Mouse (Mus musculus): Measurements from ENCODE around the gene Shoc2. TPM values are rescaled to one million over a fixed set of nuclear protein-coding genes. Genes with fewer than 3 reads are reported as not detected.

Shoc2 gene
- polyA plus RNA-seq, 1 experiment from 2014 or later, result 54.8 TPM

DNA sequence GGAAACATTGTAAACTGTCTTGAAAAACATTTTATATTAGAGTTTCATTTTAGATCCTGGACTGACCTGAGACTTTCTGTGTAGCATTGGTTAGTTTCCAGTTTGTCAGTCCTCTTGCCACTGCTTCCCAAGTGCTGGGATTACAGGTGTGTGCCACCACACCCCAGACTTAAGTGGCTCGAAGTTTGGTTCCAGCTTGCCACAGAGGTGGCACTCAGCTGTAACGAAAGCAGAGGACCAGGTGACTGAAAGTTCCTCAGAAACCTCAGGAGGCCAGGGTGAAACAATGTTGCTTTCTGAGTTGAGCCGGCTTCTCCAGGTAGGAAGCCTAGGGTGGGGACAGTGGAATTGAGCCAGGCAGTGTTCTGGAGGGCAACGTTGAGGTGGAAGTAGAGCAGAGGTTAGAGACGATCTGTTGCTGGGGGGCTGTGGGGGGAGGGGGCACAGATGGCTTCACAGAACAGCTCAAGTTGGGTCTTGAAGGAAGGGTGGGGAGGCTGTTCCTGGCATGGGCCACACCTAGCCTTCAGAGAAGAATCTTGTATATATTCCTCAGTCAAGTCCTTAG, 128.2 kb downstream of the Shoc2 start:
- Histone ChIP-seq H3K9ac (no peak overlapping the region), H3K9me3 (ENCODE audit: low read depth, low read length) (no peaks in the 10 kb centered on the region), H3K36me3 (ENCODE audit: insufficient read depth) (no peaks in the 10 kb centered on the region), H3K27ac (ENCODE audit: low read depth) (no peak overlapping the region), H3K27me3 (ENCODE audit: insufficient read depth, low read length) (no peaks in the 10 kb centered on the region), H3K4me2 (no peak overlapping the region), H3K4me1 (ENCODE audit: insufficient read depth) (no peaks in the 10 kb centered on the region), H3K4me3 (ENCODE audit: low read depth, low read length) (no peak overlapping the region)
- no peak for ATAC-seq (ENCODE audit: insufficient read depth)
- 74% methylated on average over 5 of the region's 5 CpGs for WGBS
- no peak for TF ChIP-seq CTCF (IDR thresholded peaks at IDR 0.05; ENCODE audit: low read depth)
- DNase-seq, result no peak

DNA sequence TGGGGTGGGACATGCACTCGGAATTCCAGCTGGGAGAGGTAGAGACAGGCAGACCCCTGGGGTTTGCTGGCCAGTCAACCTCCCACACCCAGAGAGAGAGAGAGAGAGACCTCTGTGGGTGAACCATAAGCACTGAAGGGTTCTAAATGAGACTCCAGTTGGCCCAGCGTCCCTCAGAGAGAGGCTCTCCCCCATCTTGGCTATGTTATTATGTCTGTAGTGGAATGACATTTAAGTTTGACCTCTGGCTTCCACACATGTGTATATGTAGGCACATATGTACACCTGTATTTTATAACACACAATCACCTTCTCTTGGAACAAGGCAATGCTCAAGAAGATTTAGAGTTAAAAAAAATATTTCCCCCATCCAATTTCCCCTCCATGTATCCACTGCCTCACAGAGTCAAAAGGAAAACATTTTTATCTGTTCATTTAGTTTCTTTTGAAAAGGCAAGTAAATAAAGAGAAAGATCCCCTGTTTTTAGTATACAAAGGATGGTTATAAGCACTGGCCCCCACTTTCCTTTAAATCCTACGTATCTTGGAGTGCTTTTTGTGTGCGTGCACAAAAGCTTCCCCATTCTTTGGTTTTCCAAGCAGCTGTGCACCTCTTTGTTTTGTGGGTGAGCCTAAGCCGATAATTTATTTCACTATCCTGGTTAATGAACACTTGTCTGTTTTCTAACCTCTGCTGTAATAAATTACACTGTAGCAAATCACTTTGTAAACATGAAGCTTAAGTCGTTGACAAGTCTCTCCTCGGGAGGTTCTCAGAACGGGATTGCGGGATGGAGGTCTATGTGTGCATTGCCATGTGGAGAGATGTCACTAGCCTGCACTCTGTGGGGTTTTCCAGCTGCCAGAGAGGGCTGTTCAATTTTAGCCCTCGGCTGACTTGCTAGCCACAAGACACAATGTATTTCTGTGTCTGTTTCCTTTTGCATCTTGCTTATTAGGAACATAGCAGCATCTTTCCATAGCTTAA, 132.6 kb downstream of the Shoc2 start:
- no peak for ATAC-seq (ENCODE audit: insufficient read depth)
- WGBS, result 30% methylated on average over 10 of the region's 10 CpGs

DNA sequence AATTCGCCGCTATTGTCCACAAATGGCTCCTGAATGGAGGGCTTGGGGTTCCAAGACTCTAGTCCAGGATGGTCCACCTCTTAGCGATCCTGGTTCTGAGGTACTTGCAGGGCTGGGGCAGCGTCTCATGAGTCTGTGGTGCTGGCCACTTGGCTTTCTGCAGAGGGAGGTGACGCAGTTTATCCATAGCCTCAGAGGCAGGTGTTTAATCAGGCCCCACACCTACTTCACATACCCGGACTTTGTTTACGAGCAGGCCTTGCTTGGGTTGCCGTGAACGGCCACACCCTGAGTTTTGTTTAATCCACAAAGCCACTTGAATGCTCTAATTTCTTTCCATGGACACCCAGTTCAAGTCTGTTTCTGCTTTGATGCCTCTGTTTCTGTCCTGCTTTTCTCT, 137.2 kb downstream of the Shoc2 start:
- 59% methylated on average over 9 of the region's 9 CpGs for WGBS
- TF ChIP-seq CTCF (IDR thresholded peaks at IDR 0.05; ENCODE audit: low read depth), result no peak
- no peak for ATAC-seq (ENCODE audit: insufficient read depth)
- H3K9ac ChIP-seq, result no peak overlapping the region
- no peak overlapping the region for H3K4me2 ChIP-seq
- DNase-seq, result no peak
- H3K27me3 ChIP-seq (ENCODE audit: insufficient read depth, low read length), result no peaks in the 10 kb centered on the region
- no peaks in the 10 kb centered on the region for H3K9me3 ChIP-seq (ENCODE audit: low read depth, low read length)
- H3K4me1 ChIP-seq (ENCODE audit: insufficient read depth), result no peaks in the 10 kb centered on the region
- no peaks in the 10 kb centered on the region for H3K36me3 ChIP-seq (ENCODE audit: insufficient read depth)
- H3K27ac ChIP-seq (ENCODE audit: low read depth), result no peak overlapping the region
- no peak overlapping the region for H3K4me3 ChIP-seq (ENCODE audit: low read depth, low read length)

More for the DNA sequence above, 132.6 kb downstream of the Shoc2 start:
- no peak overlapping the region for H3K9ac ChIP-seq
- H3K36me3 ChIP-seq (ENCODE audit: insufficient read depth), result no peaks in the 10 kb centered on the region
- no peaks in the 10 kb centered on the region for H3K9me3 ChIP-seq (ENCODE audit: low read depth, low read length)
- no peak overlapping the region for H3K27ac ChIP-seq (ENCODE audit: low read depth)
- H3K4me2 ChIP-seq, result no peak overlapping the region
- no peak for TF ChIP-seq CTCF (IDR thresholded peaks at IDR 0.05; ENCODE audit: low read depth)
- DNase-seq, result no peak
- no peaks in the 10 kb centered on the region for H3K4me1 ChIP-seq (ENCODE audit: insufficient read depth)
- H3K27me3 ChIP-seq (ENCODE audit: insufficient read depth, low read length), result no peaks in the 10 kb centered on the region
- no peak overlapping the region for H3K4me3 ChIP-seq (ENCODE audit: low read depth, low read length)

DNA sequence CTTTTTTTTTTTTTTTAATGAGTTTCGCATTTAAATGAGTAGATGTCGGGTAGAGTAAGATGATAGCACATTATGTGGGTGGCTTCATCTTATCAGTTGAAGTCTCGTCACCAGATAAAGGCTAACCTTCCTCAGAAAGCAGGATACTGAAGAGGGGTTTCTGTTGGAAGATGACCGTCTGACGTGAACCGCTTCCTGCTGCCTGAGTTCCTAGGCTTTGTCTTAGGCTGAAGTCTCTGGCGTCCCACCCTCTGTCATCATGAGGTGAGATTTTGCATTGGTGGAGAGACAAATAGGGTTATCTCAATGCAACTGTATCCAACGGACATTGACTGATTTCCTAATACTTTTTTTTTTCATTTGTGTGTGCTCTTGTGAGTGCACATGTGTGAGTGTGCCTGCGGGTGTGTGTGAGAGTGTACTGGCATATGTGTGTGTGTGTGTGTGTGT, 137.6 kb downstream of the Shoc2 start:
- ATAC-seq (ENCODE audit: insufficient read depth), result no peak
- no peaks in the 10 kb centered on the region for H3K27me3 ChIP-seq (ENCODE audit: insufficient read depth, low read length)

More for the DNA sequence above, 137.6 kb downstream of the Shoc2 start:
- Histone ChIP-seq H3K9ac (no peak overlapping the region), H3K36me3 (ENCODE audit: insufficient read depth) (no peaks in the 10 kb centered on the region), H3K4me3 (ENCODE audit: low read depth, low read length) (no peak overlapping the region), H3K9me3 (ENCODE audit: low read depth, low read length) (no peaks in the 10 kb centered on the region), H3K4me2 (no peak overlapping the region), H3K4me1 (ENCODE audit: insufficient read depth) (no peaks in the 10 kb centered on the region), H3K27ac (ENCODE audit: low read depth) (no peak overlapping the region)
- no peak for DNase-seq
- no peak for TF ChIP-seq CTCF (IDR thresholded peaks at IDR 0.05; ENCODE audit: low read depth)
- 66% methylated on average over 9 of the region's 9 CpGs for WGBS

Other genes with a start within 250 kb of the Shoc2 start
- 101 and 104 TPM in 2 replicates for gene Pdcd4, start 52.1 kb upstream of the Shoc2 start, polyA plus RNA-seq (2014; fragmentation: Nextera tagmentation; extraction: Ambion mirVana)
- 69.3 and 69.8 TPM in 2 replicates for gene Bbip1, start 321 bp downstream of the Shoc2 start, polyA plus RNA-seq (2014; fragmentation: Nextera tagmentation; extraction: Ambion mirVana)
- 0.09 and 0.31 TPM in 2 replicates for gene Adra2a, start 99.8 kb downstream of the Shoc2 start, polyA plus RNA-seq (2014; fragmentation: Nextera tagmentation; extraction: Ambion mirVana)

Data from lung, embryonic 14.5 days (tissue).